Mouse (Mus musculus) MEL (cell line): Measurements from ENCODE around the gene Elovl5. TPM values are rescaled to one million over a fixed set of nuclear protein-coding genes. Genes with fewer than 3 reads are reported as not detected.
A peak's percentile ranks its signal among the peaks of the same experiment; 100 is the strongest.

ENCODE experiments used
- DNase-seq: peaks from one replicate; pipeline ENCODE4 v3.0.0; 2011; ENCODE audit warnings: low read depth, low spot score
- H3K27ac ChIP-seq: 2 replicates; pipeline ENCODE4 v1.5.1; 2012; ENCODE audit warnings: low read depth, mild to moderate bottlenecking, control low read depth, low read length, moderate library complexity; ENCODE audit not compliant: control insufficient read depth
- H3K27me3 ChIP-seq, 2 experiments: fragments of 150-350 bp in 1 of 2; sonication (generic) in 1 of 2; 2 replicates each; pipeline ENCODE4 v1.6.1; 2012; ENCODE audit warnings: low read length in 2 of 2, mild to moderate bottlenecking in 2 of 2, improper control_type of control experiment in 1 of 2, moderate library complexity in 1 of 2; ENCODE audit not compliant: insufficient read depth in 2 of 2, control insufficient read depth in 1 of 2
- H3K36me3 ChIP-seq, 2 experiments: 2 replicates each; pipeline ENCODE4 v1.6.1; 2012 to 2014; ENCODE audit warnings: low read length in 2 of 2, improper control_type of control experiment in 1 of 2, inconsistent platforms in 1 of 2, mild to moderate bottlenecking in 1 of 2; ENCODE audit not compliant: insufficient read depth in 2 of 2, control insufficient read depth in 1 of 2
- H3K4me1 ChIP-seq, 2 experiments: fragments of 150-350 bp in 1 of 2; sonication (generic) in 1 of 2; 2 replicates each; pipeline ENCODE4 v1.6.1; 2012; ENCODE audit warnings: low read length in 2 of 2, improper control_type of control experiment in 1 of 2, mild to moderate bottlenecking in 1 of 2; ENCODE audit not compliant: insufficient read depth in 2 of 2, control insufficient read depth in 1 of 2
- H3K4me3 ChIP-seq, 2 experiments: fragments of 150-350 bp in 1 of 2; sonication (generic) in 1 of 2; 2 replicates each; pipeline ENCODE4 v1.5.1; 2012; ENCODE audit warnings: low read depth in 2 of 2, low read length in 2 of 2, mild to moderate bottlenecking in 2 of 2, moderate library complexity in 2 of 2, control low read depth in 1 of 2, improper control_type of control experiment in 1 of 2; ENCODE audit not compliant: control insufficient read depth in 1 of 2, insufficient read depth in 1 of 2
- H3K79me2 ChIP-seq: 2 replicates; pipeline ENCODE4 v1.6.1; 2012; ENCODE audit warnings: mild to moderate bottlenecking, low read length, moderate library complexity; ENCODE audit not compliant: control insufficient read depth, poor library complexity, insufficient read depth
- H3K9ac ChIP-seq: 2 replicates; pipeline ENCODE4 v1.6.1; 2012; ENCODE audit warnings: low read depth, mild to moderate bottlenecking, control low read depth, low read length, moderate library complexity; ENCODE audit not compliant: control insufficient read depth, poor library complexity, severe bottlenecking
- H3K9me3 ChIP-seq: fragments of 150-350 bp; sonication (generic); replicated peaks from 2 replicates; pipeline ENCODE4 v1.6.1; 2012; ENCODE audit warnings: mild to moderate bottlenecking, low read length, improper control_type of control experiment, moderate library complexity; ENCODE audit not compliant: insufficient read depth
- CHD1 ChIP-seq: IDR thresholded peaks from 2 replicates; pipeline ENCODE4 v1.6.1; 2012; ENCODE audit warnings: low read depth, mild to moderate bottlenecking, inconsistent platforms, low read length, improper control_type of control experiment
- EP300 ChIP-seq, 2 experiments: IDR thresholded peaks; 2 replicates each; pipeline ENCODE4 v1.6.1; 2011; ENCODE audit warnings: improper control_type of control experiment in 2 of 2, low read length in 2 of 2, low read depth in 1 of 2, mild to moderate bottlenecking in 1 of 2
- ETS1 ChIP-seq: IDR thresholded peaks from 2 replicates; pipeline ENCODE4 v1.6.1; 2012; ENCODE audit warnings: low read depth, mild to moderate bottlenecking, inconsistent platforms, low read length, improper control_type of control experiment, moderate library complexity
- GATA1 ChIP-seq: IDR thresholded peaks from 2 replicates; pipeline ENCODE4 v1.6.1; 2011; ENCODE audit warnings: low read depth, low read length, improper control_type of control experiment
- JUND ChIP-seq: IDR thresholded peaks from 2 replicates; pipeline ENCODE4 v1.6.1; 2011; ENCODE audit warnings: low read depth, mild to moderate bottlenecking, improper control_type of control experiment, low read length
- MAZ ChIP-seq: IDR thresholded peaks from 2 replicates; pipeline ENCODE4 v1.6.1; 2012; ENCODE audit warnings: low read depth, mild to moderate bottlenecking, inconsistent platforms, low read length, improper control_type of control experiment
- MEF2A ChIP-seq: IDR thresholded peaks from 2 replicates; pipeline ENCODE4 v1.6.1; 2014; ENCODE audit warnings: low read depth, mild to moderate bottlenecking, inconsistent platforms, low read length, improper control_type of control experiment; ENCODE audit not compliant: poor library complexity, insufficient replicate concordance, severe bottlenecking; ENCODE audit errors: extremely low read depth
- MXI1 ChIP-seq: IDR thresholded peaks from 2 replicates; pipeline ENCODE4 v1.6.1; 2011; ENCODE audit warnings: mild to moderate bottlenecking, low read depth, low read length, improper control_type of control experiment
- MYB ChIP-seq: IDR thresholded peaks from 2 replicates; pipeline ENCODE4 v1.6.1; 2011; ENCODE audit warnings: mild to moderate bottlenecking, low read depth, low read length, improper control_type of control experiment
- NRF1 ChIP-seq: IDR thresholded peaks from 2 replicates; pipeline ENCODE4 v1.6.1; 2014; ENCODE audit warnings: low read depth, mild to moderate bottlenecking, inconsistent platforms, low read length, improper control_type of control experiment, moderate library complexity; ENCODE audit not compliant: poor library complexity, insufficient read depth, severe bottlenecking
- POLR2A ChIP-seq, 2 experiments: IDR thresholded peaks; 2 replicates each; pipeline ENCODE4 v1.6.1; 2011 to 2012; ENCODE audit warnings: low read length in 2 of 2, mild to moderate bottlenecking in 2 of 2, control low read depth in 1 of 2, improper control_type of control experiment in 1 of 2, low read depth in 1 of 2, moderate library complexity in 1 of 2; ENCODE audit not compliant: control insufficient read depth in 1 of 2, insufficient read depth in 1 of 2, poor library complexity in 1 of 2
- POLR2AphosphoS5 ChIP-seq: IDR thresholded peaks from 2 replicates; pipeline ENCODE4 v1.6.1; 2012; ENCODE audit warnings: low read depth, borderline replicate concordance, mild to moderate bottlenecking, inconsistent platforms, low read length, moderate library complexity, mixed read lengths
- SIN3A ChIP-seq: IDR thresholded peaks from 2 replicates; pipeline ENCODE4 v1.6.1; 2012; ENCODE audit warnings: low read length, improper control_type of control experiment, inconsistent platforms
- SMC3 ChIP-seq: IDR thresholded peaks from 2 replicates; pipeline ENCODE4 v1.6.1; 2011; ENCODE audit warnings: low read depth, low read length, improper control_type of control experiment
- TAL1 ChIP-seq: IDR thresholded peaks from 2 replicates; pipeline ENCODE4 v1.6.1; 2012; ENCODE audit warnings: mild to moderate bottlenecking, inconsistent platforms, low read length, moderate library complexity, mixed read lengths
- TCF12 ChIP-seq: IDR thresholded peaks from 2 replicates; pipeline ENCODE4 v1.6.1; 2014; ENCODE audit warnings: low read depth, mild to moderate bottlenecking, inconsistent platforms, low read length, improper control_type of control experiment, moderate library complexity
- ZMIZ1 ChIP-seq: IDR thresholded peaks from 2 replicates; pipeline ENCODE4 v1.6.1; 2012; ENCODE audit warnings: low read depth, mild to moderate bottlenecking, inconsistent platforms, low read length, improper control_type of control experiment, moderate library complexity
- ZNF384 ChIP-seq: IDR thresholded peaks from 2 replicates; pipeline ENCODE4 v1.6.1; 2012; ENCODE audit warnings: low read depth, mild to moderate bottlenecking, inconsistent platforms, low read length, improper control_type of control experiment
- polyA plus RNA-seq, 2 experiments: library from polyadenylated mRNA; stranded (reverse) in 1 of 2; unstranded in 1 of 2; fragments of >175 nt in 1 of 2; fragments of >200 nt in 1 of 2; gene quantifications; 2 replicates each; pipeline versions ENCODE4 v1.2.1 to v1.2.4; 2012; ENCODE audit warnings: low replicate concordance in 2 of 2, low read depth in 1 of 2; ENCODE audit not compliant: insufficient read length in 2 of 2, insufficient read depth in 1 of 2, missing spikeins in 1 of 2
- total RNA-seq: library from RNA; depleted of rRNA; stranded (reverse); fragments of 300-350 nt; gene quantifications from 2 replicates; pipeline ENCODE4 v1.2.3, GENCODE M21; 2012

Gene Elovl5
- total and polyA plus RNA-seq, 3 experiments = 52.3 to 73.0 (median 58.3) TPM

DNA sequence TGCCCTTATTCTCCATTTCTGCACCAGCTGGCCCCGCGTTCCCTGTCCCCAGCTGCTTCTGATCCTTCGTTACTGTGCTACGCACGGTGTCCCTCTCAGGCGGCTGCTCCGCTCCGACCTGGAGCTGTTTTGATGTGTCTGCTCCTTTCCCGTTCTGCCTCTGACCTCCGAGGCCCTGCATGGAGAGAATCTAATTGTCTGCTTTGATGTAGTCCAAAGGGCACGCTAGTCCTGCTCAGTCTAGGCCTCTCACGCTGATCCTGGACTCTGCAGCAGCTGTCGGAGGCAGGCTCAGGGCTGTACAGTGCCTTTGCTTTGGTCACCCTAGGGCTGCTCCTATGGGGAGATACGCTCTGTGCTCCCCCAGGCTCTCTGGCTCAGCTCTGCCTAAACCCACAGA is 46.9 kb downstream of the Elovl5 start:
- no peak overlapping the region for H3K4me3 ChIP-seq
- H3K27ac ChIP-seq = no peak overlapping the region
- H3K79me2 ChIP-seq = peaks cover 11% of the 10 kb centered on the region
- no peaks in the 10 kb centered on the region for H3K9me3 ChIP-seq
- H3K4me1 ChIP-seq = peaks cover 29 to 42% of the 10 kb centered on the region in 2 experiments
- H3K27me3 ChIP-seq = no peaks in the 10 kb centered on the region
- H3K9ac ChIP-seq = no peak overlapping the region
- peaks cover 34 to 41% of the 10 kb centered on the region in 2 experiments for H3K36me3 ChIP-seq
- no peak for DNase-seq
- TF ChIP-seq TCF12 = no peak
- no peak for TF ChIP-seq CHD1
- no peak for TF ChIP-seq POLR2A (IDR thresholded peaks at IDR 0.05; ENCODE audit: control insufficient read depth in 1 of 2, insufficient read depth in 1 of 2, low read depth in 1 of 2, low read length in 2 of 2, poor library complexity in 1 of 2)
- TF ChIP-seq JUND = no peak
- TF ChIP-seq ETS1 = no peak
- no peak for TF ChIP-seq ZMIZ1
- TF ChIP-seq, all 39 proteins: peak for 0

DNA sequence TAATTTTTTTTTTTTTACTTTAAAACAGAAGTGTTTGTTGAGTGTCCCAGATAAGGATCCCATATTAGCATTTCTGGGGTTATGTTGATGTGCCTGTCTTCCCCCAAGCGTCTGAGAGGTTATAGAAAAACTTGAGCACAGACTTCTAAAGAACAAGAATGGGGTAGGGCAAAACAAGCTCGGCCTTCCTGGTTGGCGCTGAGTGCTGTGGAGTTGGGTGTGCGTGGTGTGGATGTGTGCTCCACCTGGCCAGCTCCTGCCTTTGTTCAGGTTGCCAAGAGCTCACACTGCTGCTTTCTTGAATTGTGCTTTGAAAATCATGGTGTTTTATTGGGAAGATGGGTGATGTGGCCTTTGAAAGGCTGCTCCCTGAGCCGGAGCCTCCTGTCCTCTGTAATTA is 48.1 kb downstream of the Elovl5 start:
- Histone ChIP-seq H3K36me3 (peaks cover 45 to 46% of the 10 kb centered on the region in 2 experiments), H3K27ac (peak overlapping the region; percentile 89), H3K4me3 (peak overlapping the region in 1 of 2 experiments; percentile 25; a peak in 1 of 4 replicates), H3K27me3 (no peaks in the 10 kb centered on the region), H3K9me3 (no peaks in the 10 kb centered on the region), H3K4me1 (peaks cover 37 to 51% of the 10 kb centered on the region in 2 experiments), H3K9ac (peak overlapping the region; percentile 35), H3K79me2 (peaks cover 15% of the 10 kb centered on the region)
- peak; percentile 47 for DNase-seq
- 0 out of 2 replicates have a peak, but pooled peaks have one; percentile 22 for TF ChIP-seq TCF12
- TF ChIP-seq JUND = no peak
- peak; percentile 90; the same call in 1 of the 2 replicates for TF ChIP-seq ZNF384
- 0 out of 2 replicates have a peak, but pooled peaks have one; percentile 9 for TF ChIP-seq ETS1
- TF ChIP-seq GATA1 = 0 out of 2 replicates have a peak, but pooled peaks have one; percentile 41
- TF ChIP-seq TAL1 = no peak

DNA sequence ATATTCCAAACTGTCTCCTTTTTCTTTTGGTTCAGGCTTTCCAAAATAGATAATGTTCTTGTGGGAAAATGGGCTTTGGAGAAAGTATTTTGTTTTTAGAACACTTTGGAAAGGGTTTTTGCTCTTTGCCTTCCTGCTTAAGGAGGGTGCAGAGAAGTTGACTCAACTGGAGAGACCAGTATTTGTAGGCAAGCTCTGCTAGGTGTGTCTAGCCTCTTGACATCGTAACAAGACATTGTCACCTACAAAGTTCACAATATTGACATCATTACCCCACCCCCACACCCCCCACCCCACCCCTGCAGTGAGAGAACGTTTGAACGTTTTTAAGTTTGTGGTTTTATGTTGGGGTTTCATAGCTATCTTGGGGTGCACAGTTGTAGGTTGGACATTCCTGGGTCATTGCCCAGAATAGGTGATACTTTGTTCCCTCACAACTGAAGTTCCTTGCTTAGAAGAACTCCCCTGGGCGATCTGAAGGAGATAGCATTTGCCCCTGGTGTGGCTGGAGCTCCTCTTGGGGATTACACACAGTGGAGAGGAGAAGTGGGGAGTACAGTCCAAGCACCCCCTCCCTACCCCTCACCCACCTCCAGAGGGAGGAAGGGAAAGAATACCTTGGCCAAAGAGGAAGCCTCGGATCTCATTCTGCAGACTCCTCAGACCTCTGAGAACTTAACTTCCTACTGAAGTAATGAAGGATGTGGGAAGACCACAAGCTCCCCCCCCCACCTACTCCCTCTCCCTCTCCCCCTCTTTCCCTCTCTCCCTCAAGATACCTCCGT is 48.8 kb downstream of the Elovl5 start:
- TF ChIP-seq ZMIZ1 (no peak), JUND (no peak), POLR2AphosphoS5 (no peak), MAZ (0 out of 2 replicates have a peak, but pooled peaks have one; percentile 57), NRF1 (no peak), EP300 (IDR thresholded peaks at IDR 0.05; ENCODE audit: low read depth in 1 of 2, low read length in 2 of 2) (peak; percentile 67 to 82), MXI1 (no peak), MYB (peak; percentile 67; the same call in 1 of the 2 replicates), SMC3 (no peak), SIN3A (no peak), TCF12 (peak; percentile 82), MEF2A (no peak), ETS1 (peak; percentile 75), GATA1 (peak; percentile 40; the same call in 1 of the 2 replicates), TAL1 (peak; percentile 36; the same call in 1 of the 2 replicates)
- TF ChIP-seq, all 39 proteins: peak for 7
- DNase-seq = peak; percentile 81
- no peaks in the 10 kb centered on the region for H3K9me3 ChIP-seq
- peaks cover 15% of the 10 kb centered on the region for H3K79me2 ChIP-seq
- H3K27ac ChIP-seq = peak overlapping the region; percentile 89
- peaks cover 37 to 55% of the 10 kb centered on the region in 2 experiments for H3K4me1 ChIP-seq
- peak overlapping the region in 1 of 2 experiments; percentile 25; a peak in 1 of 4 replicates for H3K4me3 ChIP-seq
- peak overlapping the region; percentile 35 for H3K9ac ChIP-seq
- H3K36me3 ChIP-seq = peaks cover 43 to 46% of the 10 kb centered on the region in 2 experiments
- H3K27me3 ChIP-seq = no peaks in the 10 kb centered on the region
